Mouse (Mus musculus) testis, adult 2 months (tissue): ENCODE measurements around the gene Ehmt1.

Experiments
- CTCF ChIP-seq: fragments of 200-500 bp; IDR thresholded peaks from 2 replicates; pipeline ENCODE4 v1.5.1; 2012; ENCODE audit warnings: low read depth, mild to moderate bottlenecking, inconsistent platforms, low read length, moderate library complexity; ENCODE audit not compliant: control insufficient read depth, insufficient read depth, insufficient replicate concordance
- POLR2A ChIP-seq: fragments of 200-500 bp; IDR thresholded peaks from 2 replicates; pipeline ENCODE4 v1.6.1; 2012; ENCODE audit warnings: low read depth, mild to moderate bottlenecking, inconsistent platforms, low read length, moderate library complexity; ENCODE audit not compliant: control insufficient read depth

DNA sequence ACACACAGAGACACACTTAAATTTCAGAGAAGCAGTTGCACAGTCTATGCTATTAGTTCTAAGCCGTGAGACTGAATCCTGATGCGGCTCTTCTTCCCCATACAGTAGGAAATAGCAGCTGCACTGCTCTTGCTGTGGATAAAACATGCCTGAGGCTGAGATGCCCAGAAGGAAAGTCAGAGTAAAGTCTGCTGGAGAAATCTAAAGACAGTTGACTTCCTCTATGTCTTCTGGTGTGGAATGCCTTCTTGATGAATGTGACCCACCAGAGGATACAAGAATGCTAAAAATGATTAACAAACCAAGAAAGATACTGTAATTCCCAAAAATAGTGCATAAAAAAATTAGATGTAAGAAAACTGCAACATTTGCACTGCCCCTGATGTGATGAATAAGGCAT lies 20.1 kb downstream of the Ehmt1 start:
- TF ChIP-seq CTCF (no peak), POLR2A (no peak)
